Mouse (Mus musculus) macrophage (primary cell): ENCODE results near the gene Ly6g. TPM values are rescaled to one million over a fixed set of nuclear protein-coding genes. Genes with fewer than 3 reads are reported as not detected.
"Not testable (repeated sequence)": the region's sequence is repeated elsewhere in the genome, so short reads cannot be mapped to it uniquely, and the experiment has no call there.

Experiments used
- H3K27ac ChIP-seq: fragments of 350-480 bp; formaldehyde crosslinking; 2 replicates; pipeline ENCODE4 v1.9.0; 2021
- H3K36me3 ChIP-seq: fragments of 350-480 bp; formaldehyde crosslinking; 2 replicates; pipeline ENCODE4 v1.9.0; 2021; ENCODE audit errors: inconsistent target
- H3K4me3 ChIP-seq: fragments of 350-480 bp; formaldehyde crosslinking; 2 replicates; pipeline ENCODE4 v1.9.0; 2021; ENCODE audit errors: inconsistent target
- H3K79me2 ChIP-seq: fragments of 350-480 bp; formaldehyde crosslinking; 2 replicates; pipeline ENCODE4 v1.9.0; 2021; ENCODE audit errors: inconsistent target
- WGBS: methylation state at CpG from one replicate; pipeline ENCODE4 v1.1.7; 2026; ENCODE audit warnings: inconsistent platforms; ENCODE audit not compliant: missing documents; 5-methylcytosine and 5-hydroxymethylcytosine counted together
- polyA plus RNA-seq: library from polyadenylated mRNA; stranded (reverse); fragments of 250-400 nt; gene quantifications from 3 replicates; pipeline ENCODE4 v1.2.4, GENCODE M21; 2018; ENCODE audit warnings: inconsistent platforms
- total RNA-seq, 78 experiments: library from RNA; depleted of rRNA; stranded (reverse); fragments of 250-400 nt; gene quantifications; 1 replicate in 9 of 78; 2 replicates in 24 of 78; 3 replicates in 43 of 78; 4 replicates in 2 of 78; pipeline ENCODE4 v1.2.4; 2018; ENCODE audit warnings: inconsistent platforms in 56 of 78

Ly6g gene
- total RNA-seq (2018; cell fraction: chromatin; rRNA removed): not detected
- total RNA-seq (2018; cell fraction: cytosol; rRNA removed): not detected
- not detected for total RNA-seq (2018; cell fraction: nucleus; rRNA removed)
- not detected in 3 replicates for polyA plus RNA-seq

GRCm38 (mm10) chr15:75154940-75155339 lies at the start of gene Ly6g:
Gene Ly6g (plus strand): TSS chr15:75155240.
- WGBS: 100% methylated on average over 1 of the region's 1 CpGs
- no peaks in the 10 kb centered on the region for H3K36me3 ChIP-seq
- no peak within 1 kb of the TSS for H3K4me3 ChIP-seq
- no peak within 1 kb of the TSS for H3K27ac ChIP-seq
- no peaks in the 10 kb centered on the region for H3K79me2 ChIP-seq

GRCm38 (mm10) chr15:75110424-75110823 lies 44.6 kb upstream of the Ly6g start:
- not testable (repeated sequence) for H3K4me3 ChIP-seq, H3K36me3 ChIP-seq, H3K79me2 ChIP-seq, H3K27ac ChIP-seq
- 14% methylated on average over 1 of the region's 5 CpGs for WGBS

GRCm38 (mm10) chr15:75111861-75112630 lies 43.0 kb upstream of the Ly6g start, which contains the start of gene Ly6c2:
Gene Ly6c2 (minus strand): TSS chr15:75111970.
- not testable (repeated sequence) for H3K27ac ChIP-seq, H3K79me2 ChIP-seq, H3K36me3 ChIP-seq, H3K4me3 ChIP-seq
- WGBS: no CpG with 5 or more reads among the region's 1 CpGs

GRCm38 (mm10) chr15:75116525-75116924 lies 38.5 kb upstream of the Ly6g start:
- 47% methylated on average over 2 of the region's 2 CpGs for WGBS
- Histone ChIP-seq H3K4me3 (no peak overlapping the region), H3K27ac (no peak overlapping the region)

GRCm38 (mm10) chr15:75117481-75117880 lies 37.6 kb upstream of the Ly6g start:
- not testable (repeated sequence) for H3K27ac ChIP-seq, H3K79me2 ChIP-seq, H3K4me3 ChIP-seq, H3K36me3 ChIP-seq
- WGBS: 52% methylated on average over 5 of the region's 5 CpGs

More at GRCm38 (mm10) chr15:75116525-75116924, 38.5 kb upstream of the Ly6g start:
- Histone ChIP-seq H3K36me3 (no peaks in the 10 kb centered on the region), H3K79me2 (no peaks in the 10 kb centered on the region)

- 17% methylated on average over 5 of the region's 7 CpGs for WGBS
- H3K27ac ChIP-seq, H3K4me3 ChIP-seq, H3K79me2 ChIP-seq, H3K36me3 ChIP-seq: not testable (repeated sequence)
Measured at GRCm38 (mm10) chr15:75118742-75119141, 36.3 kb upstream of the Ly6g start.

- Histone ChIP-seq H3K79me2 (no peaks in the 10 kb centered on the region), H3K27ac (no peak overlapping the region)
- 6% methylated on average over 2 of the region's 2 CpGs for WGBS
Measured at GRCm38 (mm10) chr15:75120066-75120465, 35.0 kb upstream of the Ly6g start.

GRCm38 (mm10) chr15:75132346-75132745 lies 22.7 kb upstream of the Ly6g start:
- H3K36me3 ChIP-seq, H3K79me2 ChIP-seq, H3K4me3 ChIP-seq, H3K27ac ChIP-seq: not testable (repeated sequence)
- 87% methylated on average over 2 of the region's 2 CpGs for WGBS

More at GRCm38 (mm10) chr15:75120066-75120465, 35.0 kb upstream of the Ly6g start:
- H3K36me3 ChIP-seq: no peaks in the 10 kb centered on the region
- H3K4me3 ChIP-seq: no peak overlapping the region

GRCm38 (mm10) chr15:75135090-75135783 lies 19.8 kb upstream of the Ly6g start:
- H3K4me3 ChIP-seq, H3K79me2 ChIP-seq, H3K27ac ChIP-seq, H3K36me3 ChIP-seq: not testable (repeated sequence)
- WGBS: 40% methylated on average over 1 of the region's 2 CpGs

GRCm38 (mm10) chr15:75137739-75138138 lies 17.3 kb upstream of the Ly6g start:
- H3K4me3 ChIP-seq, H3K36me3 ChIP-seq, H3K27ac ChIP-seq, H3K79me2 ChIP-seq: not testable (repeated sequence)
- WGBS: 28% methylated on average over 3 of the region's 3 CpGs

GRCm38 (mm10) chr15:75141812-75142360 lies 13.2 kb upstream of the Ly6g start:
- H3K27ac ChIP-seq, H3K4me3 ChIP-seq, H3K36me3 ChIP-seq, H3K79me2 ChIP-seq: not testable (repeated sequence)
- WGBS: 30% methylated on average over 6 of the region's 6 CpGs

GRCm38 (mm10) chr15:75143735-75144134 lies 11.3 kb upstream of the Ly6g start:
- no peak overlapping the region for H3K4me3 ChIP-seq
- H3K27ac ChIP-seq: no peak overlapping the region
- no peaks in the 10 kb centered on the region for H3K79me2 ChIP-seq
- H3K36me3 ChIP-seq: no peaks in the 10 kb centered on the region
- WGBS: 81% methylated on average over 3 of the region's 3 CpGs

GRCm38 (mm10) chr15:75153087-75153486 lies 2.0 kb upstream of the Ly6g start:
- H3K36me3 ChIP-seq: no peaks in the 10 kb centered on the region
- H3K27ac ChIP-seq: no peak overlapping the region
- no peak overlapping the region for H3K4me3 ChIP-seq
- no peaks in the 10 kb centered on the region for H3K79me2 ChIP-seq

- 56% methylated on average over 1 of the region's 1 CpGs for WGBS
- Histone ChIP-seq H3K36me3 (no peaks in the 10 kb centered on the region), H3K27ac (no peak overlapping the region), H3K4me3 (no peak overlapping the region), H3K79me2 (no peaks in the 10 kb centered on the region)
Measured at GRCm38 (mm10) chr15:75157646-75158045, 2.6 kb downstream of the Ly6g start.

GRCm38 (mm10) chr15:75175506-75175905 lies 20.5 kb downstream of the Ly6g start:
- 79% methylated on average over 1 of the region's 1 CpGs for WGBS
- Histone ChIP-seq H3K4me3 (no peak overlapping the region), H3K36me3 (no peaks in the 10 kb centered on the region), H3K79me2 (no peaks in the 10 kb centered on the region), H3K27ac (no peak overlapping the region)
